Mouse (Mus musculus): ENCODE data around the gene Gm10282. TPM values are rescaled to one million over a fixed set of nuclear protein-coding genes. Genes with fewer than 3 reads are reported as not detected.

Gene Gm10282
- polyA plus RNA-seq, 1 experiment = 64.2 TPM

GRCm38 (mm10) chr8:72257171-72257901, 47.7 kb downstream of the Gm10282 start:
- H3K27me3 ChIP-seq (replicated peaks) = no peaks in the 10 kb centered on the region

More at GRCm38 (mm10) chr8:72257171-72257901, 47.7 kb downstream of the Gm10282 start:
- TF ChIP-seq FLI1 (IDR thresholded peaks at IDR 0.05; ENCODE audit: low read length) (no peak), GATA1 (IDR thresholded peaks at IDR 0.05; ENCODE audit: borderline replicate concordance, low read length) (no peak)
- H3K9me3 ChIP-seq = no peaks in the 10 kb centered on the region
- H3K36me3 ChIP-seq (replicated peaks; ENCODE audit: low read length) = peaks cover 54% of the 10 kb centered on the region
- peaks cover 50% of the 10 kb centered on the region for H3K4me1 ChIP-seq
- H3K4me3 ChIP-seq (replicated peaks) = peak overlapping the region; percentile 17

Other genes starting within 250 kb of the Gm10282 start
- gene Olfr373, start 222.1 kb downstream of the Gm10282 start, polyA plus RNA-seq (2012; ENCODE audit: insufficient read depth, low replicate concordance) = not detected in 2 replicates
- gene Olfr374, start 198.2 kb downstream of the Gm10282 start, polyA plus RNA-seq (2012; ENCODE audit: insufficient read depth, low replicate concordance) = not detected in 2 replicates
- 84.6 and 1,037 TPM in 2 replicates for gene Tpm4, start 170.3 kb downstream of the Gm10282 start, polyA plus RNA-seq (2012; ENCODE audit: insufficient read depth, low replicate concordance)
- 48.8 and 66.5 TPM in 2 replicates for gene Rab8a, start 144.1 kb downstream of the Gm10282 start, polyA plus RNA-seq (2012; ENCODE audit: insufficient read depth, low replicate concordance)
- gene Hsh2d, start 115.6 kb downstream of the Gm10282 start, polyA plus RNA-seq (2012; ENCODE audit: insufficient read depth, low replicate concordance) = 2.3 and 4.8 TPM in 2 replicates
- not detected in 2 replicates for gene Cib3, start 92.4 kb downstream of the Gm10282 start, polyA plus RNA-seq (2012; ENCODE audit: insufficient read depth, low replicate concordance)
- not detected in 2 replicates for gene Gm11034, start 91.6 kb downstream of the Gm10282 start, polyA plus RNA-seq (2012; ENCODE audit: insufficient read depth, low replicate concordance)
- gene Fam32a, start 85.5 kb downstream of the Gm10282 start, polyA plus RNA-seq (2012; ENCODE audit: insufficient read depth, low replicate concordance) = 9.5 and 80.5 TPM in 2 replicates
- gene Ap1m1, start 65.2 kb downstream of the Gm10282 start, polyA plus RNA-seq (2012; ENCODE audit: insufficient read depth, low replicate concordance) = 188 and 196 TPM in 2 replicates
- 21.5 and 29.5 TPM in 2 replicates for gene Klf2, start 13.8 kb upstream of the Gm10282 start, polyA plus RNA-seq (2012; ENCODE audit: insufficient read depth, low replicate concordance)
- 5.9 and 8.1 TPM in 2 replicates for gene Eps15l1, start 116.2 kb upstream of the Gm10282 start, polyA plus RNA-seq (2012; ENCODE audit: insufficient read depth, low replicate concordance)
- not detected in 2 replicates for gene Calr3, start 138.6 kb upstream of the Gm10282 start, polyA plus RNA-seq (2012; ENCODE audit: insufficient read depth, low replicate concordance)
- gene 1700030K09Rik, start 138.6 kb upstream of the Gm10282 start, polyA plus RNA-seq (2012; ENCODE audit: insufficient read depth, low replicate concordance) = 0.77 and 1.3 TPM in 2 replicates
- 85.3 and 112 TPM in 2 replicates for gene Cherp, start 170.0 kb upstream of the Gm10282 start, polyA plus RNA-seq (2012; ENCODE audit: insufficient read depth, low replicate concordance)
- 2.1 and 2.4 TPM in 2 replicates for gene Slc35e1, start 187.4 kb upstream of the Gm10282 start, polyA plus RNA-seq (2012; ENCODE audit: insufficient read depth, low replicate concordance)
- 19.9 and 33.8 TPM in 2 replicates for gene Med26, start 243.0 kb upstream of the Gm10282 start, polyA plus RNA-seq (2012; ENCODE audit: insufficient read depth, low replicate concordance)